Mouse (Mus musculus) heart, embryonic 10.5 days (tissue): ENCODE results near the gene Stard10. TPM values are rescaled to one million over a fixed set of nuclear protein-coding genes. Genes with fewer than 3 reads are reported as not detected.
A peak's percentile ranks its signal among the peaks of the same experiment; 100 is the strongest.

Source experiments
- DNase-seq: peaks from one replicate; pipeline ENCODE4 v3.0.0-alpha.2; 2017; ENCODE audit warnings: low spot score
- H3K27ac ChIP-seq: fragments of 300-500 bp; sonication (generic); 2 replicates; pipeline ENCODE4 v1.5.1; 2016; ENCODE audit warnings: mild to moderate bottlenecking
- H3K27me3 ChIP-seq: fragments of 300-500 bp; sonication (generic); 2 replicates; pipeline ENCODE4 v1.6.1; 2016; ENCODE audit warnings: mild to moderate bottlenecking; ENCODE audit not compliant: poor library complexity, insufficient read depth, severe bottlenecking
- H3K36me3 ChIP-seq: fragments of 300-500 bp; sonication (generic); 2 replicates; pipeline ENCODE4 v1.6.1; 2016; ENCODE audit warnings: mild to moderate bottlenecking, moderate library complexity
- H3K4me1 ChIP-seq: fragments of 300-500 bp; sonication (generic); 2 replicates; pipeline ENCODE4 v1.6.1; 2016; ENCODE audit warnings: mild to moderate bottlenecking
- H3K4me3 ChIP-seq: fragments of 300-500 bp; sonication (generic); 2 replicates; pipeline ENCODE4 v1.5.1; 2016; ENCODE audit warnings: mild to moderate bottlenecking, moderate library complexity
- H3K9me3 ChIP-seq: fragments of 300-500 bp; sonication (generic); 2 replicates; pipeline ENCODE4 v1.6.1; 2016; ENCODE audit warnings: mild to moderate bottlenecking, moderate library complexity
- WGBS: fragments of 180-500 bp; shearing (Covaris S2); methylation state at CpG from one replicate; pipeline ENCODE4 v1.1.7; 2016; 5-methylcytosine and 5-hydroxymethylcytosine counted together
- polyA plus RNA-seq: library from polyadenylated mRNA; unstranded; fragments of >200 nt; fragmentation: Nextera tagmentation; extraction: Ambion mirVana; gene quantifications from 2 replicates; pipeline ENCODE4 v1.2.1, GENCODE M21; 2016

Stard10 gene
- polyA plus RNA-seq, 1 experiment from 2014 or later = 62.7 TPM

GRCm38 (mm10) chr7:101310327-101311028 lies 6.4 kb upstream of the Stard10 start:
- Histone ChIP-seq H3K36me3 (no peaks in the 10 kb centered on the region), H3K4me3 (peak overlapping the region; percentile 63), H3K27me3 (no peaks in the 10 kb centered on the region), H3K4me1 (peaks cover 23% of the 10 kb centered on the region), H3K9me3 (no peaks in the 10 kb centered on the region), H3K27ac (peak overlapping the region; percentile 89)
- peak; percentile 98 for DNase-seq
- WGBS = under 1% methylated on average over 43 of the region's 43 CpGs

GRCm38 (mm10) chr7:101311061-101311460 lies 5.8 kb upstream of the Stard10 start:
- peak overlapping the region; percentile 89 for H3K27ac ChIP-seq
- 32% methylated on average over 2 of the region's 2 CpGs for WGBS
- peak overlapping the region; percentile 63 for H3K4me3 ChIP-seq
- H3K36me3 ChIP-seq = no peaks in the 10 kb centered on the region
- H3K4me1 ChIP-seq = peaks cover 23% of the 10 kb centered on the region
- no peak for DNase-seq
- H3K27me3 ChIP-seq = no peaks in the 10 kb centered on the region
- H3K9me3 ChIP-seq = no peaks in the 10 kb centered on the region

- no peak for DNase-seq
- H3K27ac ChIP-seq = no peak overlapping the region
- H3K27me3 ChIP-seq = peaks cover 5% of the 10 kb centered on the region; the same call in 1 of the 2 replicates
- no peak overlapping the region for H3K4me3 ChIP-seq
- H3K9me3 ChIP-seq = no peaks in the 10 kb centered on the region
- H3K4me1 ChIP-seq = peaks cover 27% of the 10 kb centered on the region
- 71% methylated on average over 3 of the region's 3 CpGs for WGBS
- H3K36me3 ChIP-seq = no peaks in the 10 kb centered on the region
Measured at GRCm38 (mm10) chr7:101313033-101313432, 3.9 kb upstream of the Stard10 start.

- 55% methylated on average over 5 of the region's 5 CpGs for WGBS
- Histone ChIP-seq H3K27ac (no peak overlapping the region), H3K36me3 (no peaks in the 10 kb centered on the region), H3K4me3 (no peak overlapping the region), H3K9me3 (no peaks in the 10 kb centered on the region), H3K4me1 (peaks cover 36% of the 10 kb centered on the region), H3K27me3 (peaks cover 18% of the 10 kb centered on the region)
- DNase-seq = no peak
Measured at GRCm38 (mm10) chr7:101314396-101314795, 2.5 kb upstream of the Stard10 start.

GRCm38 (mm10) chr7:101315699-101316098 lies 1.2 kb upstream of the Stard10 start:
- no peaks in the 10 kb centered on the region for H3K36me3 ChIP-seq
- H3K4me1 ChIP-seq = peaks cover 45% of the 10 kb centered on the region
- H3K4me3 ChIP-seq = no peak overlapping the region
- no peak for DNase-seq
- no peak overlapping the region for H3K27ac ChIP-seq
- H3K27me3 ChIP-seq = peaks cover 30% of the 10 kb centered on the region
- H3K9me3 ChIP-seq = no peaks in the 10 kb centered on the region

- DNase-seq = no peak
- Histone ChIP-seq H3K27ac (no peak overlapping the region), H3K4me1 (peaks cover 51% of the 10 kb centered on the region), H3K36me3 (no peaks in the 10 kb centered on the region), H3K27me3 (peaks cover 34% of the 10 kb centered on the region), H3K9me3 (no peaks in the 10 kb centered on the region), H3K4me3 (no peak overlapping the region)
- WGBS = 51% methylated on average over 6 of the region's 6 CpGs
Measured at GRCm38 (mm10) chr7:101316591-101317001, 290 bp upstream of the Stard10 start.

GRCm38 (mm10) chr7:101318848-101319247 lies 2.0 kb downstream of the Stard10 start:
- Histone ChIP-seq H3K4me1 (peaks cover 72% of the 10 kb centered on the region), H3K9me3 (no peaks in the 10 kb centered on the region), H3K36me3 (no peaks in the 10 kb centered on the region), H3K27ac (0 out of 2 replicates have a peak overlapping the region, but pooled peaks have one; percentile 13), H3K27me3 (peaks cover 53% of the 10 kb centered on the region), H3K4me3 (no peak overlapping the region)
- WGBS = 36% methylated on average over 4 of the region's 4 CpGs
- peak; percentile 76 for DNase-seq

- Histone ChIP-seq H3K36me3 (no peaks in the 10 kb centered on the region), H3K27ac (peak overlapping the region; percentile 87; the same call in 1 of the 2 replicates), H3K4me3 (no peak overlapping the region), H3K9me3 (no peaks in the 10 kb centered on the region), H3K27me3 (peaks cover 60% of the 10 kb centered on the region), H3K4me1 (peaks cover 74% of the 10 kb centered on the region)
- no peak for DNase-seq
- 79% methylated on average over 1 of the region's 1 CpGs for WGBS
Measured at GRCm38 (mm10) chr7:101319796-101320195, 2.9 kb downstream of the Stard10 start.

- peaks cover 3% of the 10 kb centered on the region; the same call in 1 of the 2 replicates for H3K36me3 ChIP-seq
- peaks cover 67% of the 10 kb centered on the region for H3K27me3 ChIP-seq
- peak overlapping the region; percentile 84 for H3K4me3 ChIP-seq
- peak overlapping the region; percentile 87 for H3K27ac ChIP-seq
- WGBS = 5% methylated on average over 31 of the region's 37 CpGs
- peak; percentile 80 for DNase-seq
- peaks cover 67% of the 10 kb centered on the region for H3K4me1 ChIP-seq
- no peaks in the 10 kb centered on the region for H3K9me3 ChIP-seq
Measured at GRCm38 (mm10) chr7:101320399-101321217, 3.7 kb downstream of the Stard10 start.

GRCm38 (mm10) chr7:101321218-101321827 lies 4.4 kb downstream of the Stard10 start:
- peak overlapping the region; percentile 84 for H3K4me3 ChIP-seq
- peak overlapping the region; percentile 87 for H3K27ac ChIP-seq
- peaks cover 3% of the 10 kb centered on the region; the same call in 1 of the 2 replicates for H3K36me3 ChIP-seq
- peak; percentile 78 for DNase-seq
- peaks cover 67% of the 10 kb centered on the region for H3K4me1 ChIP-seq
- 2% methylated on average over 50 of the region's 61 CpGs for WGBS
- no peaks in the 10 kb centered on the region for H3K9me3 ChIP-seq
- peaks cover 73% of the 10 kb centered on the region for H3K27me3 ChIP-seq

GRCm38 (mm10) chr7:101323141-101323594 lies 6.3 kb downstream of the Stard10 start:
- Histone ChIP-seq H3K36me3 (peaks cover 3% of the 10 kb centered on the region; the same call in 1 of the 2 replicates), H3K9me3 (no peaks in the 10 kb centered on the region), H3K27me3 (peaks cover 81% of the 10 kb centered on the region), H3K4me3 (peak overlapping the region; percentile 84; the same call in 1 of the 2 replicates), H3K4me1 (peaks cover 56% of the 10 kb centered on the region), H3K27ac (0 out of 2 replicates have a peak overlapping the region, but pooled peaks have one; percentile 87)
- DNase-seq = peak; percentile 72
- WGBS = 65% methylated on average over 4 of the region's 4 CpGs

- Histone ChIP-seq H3K9me3 (no peaks in the 10 kb centered on the region), H3K36me3 (peaks cover 3% of the 10 kb centered on the region; the same call in 1 of the 2 replicates), H3K27me3 (peaks cover 74% of the 10 kb centered on the region), H3K4me1 (peaks cover 54% of the 10 kb centered on the region), H3K27ac (no peak overlapping the region), H3K4me3 (peak overlapping the region; percentile 15; the same call in 1 of the 2 replicates)
- peak; percentile 61 for DNase-seq
- WGBS = 68% methylated on average over 6 of the region's 6 CpGs
Measured at GRCm38 (mm10) chr7:101324142-101324962, 7.5 kb downstream of the Stard10 start.
